Mouse (Mus musculus) spleen, adult 2 months (tissue): ENCODE results near the gene Ntn1.

Source experiments
- CTCF ChIP-seq: fragments of 200-500 bp; IDR thresholded peaks from 2 replicates; pipeline ENCODE4 v1.5.1; 2011; ENCODE audit warnings: mild to moderate bottlenecking, inconsistent platforms; ENCODE audit not compliant: insufficient read depth, insufficient read length, insufficient replicate concordance; ENCODE audit errors: extremely low read depth
- POLR2A ChIP-seq: fragments of 200-500 bp; IDR thresholded peaks from 2 replicates; pipeline ENCODE4 v1.6.1; 2011; ENCODE audit warnings: low read depth, low read length, inconsistent platforms

DNA sequence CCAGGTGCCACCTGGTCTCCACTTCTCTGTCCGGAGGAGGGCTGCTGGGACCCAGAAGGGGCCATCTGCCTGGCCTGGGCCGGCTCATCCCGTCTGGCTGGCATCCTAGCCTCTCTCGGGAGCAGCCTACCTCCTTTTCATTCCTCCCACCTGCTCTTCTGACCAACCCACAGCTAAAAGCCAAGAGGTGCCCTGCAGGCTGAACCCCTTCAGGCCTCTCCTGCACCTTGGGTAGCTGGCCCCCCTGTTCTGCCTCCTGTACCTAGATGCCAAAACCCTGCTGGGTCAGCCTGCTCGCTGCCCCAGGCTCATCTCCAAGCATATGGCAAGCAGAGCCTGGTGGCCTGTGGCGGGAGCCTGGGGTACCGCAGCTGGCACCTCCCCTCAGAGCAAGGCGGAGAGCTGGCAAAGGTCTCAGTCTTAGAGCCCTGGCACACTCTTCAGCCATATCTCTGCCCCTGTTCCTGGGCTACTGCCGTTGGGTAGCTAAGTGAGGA is 167.1 kb downstream of the Ntn1 start:
- TF ChIP-seq CTCF (no peak), POLR2A (no peak)
